Mouse (Mus musculus) macrophage (primary cell): ENCODE measurements around the gene Stk40. TPM values are rescaled to one million over a fixed set of nuclear protein-coding genes. Genes with fewer than 3 reads are reported as not detected.

Experiments
- H3K27ac ChIP-seq: fragments of 350-480 bp; formaldehyde crosslinking; 2 replicates; pipeline ENCODE4 v1.9.0; 2021
- H3K36me3 ChIP-seq: fragments of 350-480 bp; formaldehyde crosslinking; 2 replicates; pipeline ENCODE4 v1.9.0; 2021; ENCODE audit errors: inconsistent target
- H3K4me3 ChIP-seq: fragments of 350-480 bp; formaldehyde crosslinking; 2 replicates; pipeline ENCODE4 v1.9.0; 2021; ENCODE audit errors: inconsistent target
- H3K79me2 ChIP-seq: fragments of 350-480 bp; formaldehyde crosslinking; 2 replicates; pipeline ENCODE4 v1.9.0; 2021; ENCODE audit errors: inconsistent target
- WGBS: methylation state at CpG from one replicate; pipeline ENCODE4 v1.1.7; 2026; ENCODE audit warnings: inconsistent platforms; ENCODE audit not compliant: missing documents; 5-methylcytosine and 5-hydroxymethylcytosine counted together
- polyA plus RNA-seq: library from polyadenylated mRNA; stranded (reverse); fragments of 250-400 nt; gene quantifications from 3 replicates; pipeline ENCODE4 v1.2.4, GENCODE M21; 2018; ENCODE audit warnings: inconsistent platforms
- total RNA-seq, 78 experiments: library from RNA; depleted of rRNA; stranded (reverse); fragments of 250-400 nt; gene quantifications; 1 replicate in 9 of 78; 2 replicates in 24 of 78; 3 replicates in 43 of 78; 4 replicates in 2 of 78; pipeline ENCODE4 v1.2.4; 2018; ENCODE audit warnings: inconsistent platforms in 56 of 78

Stk40 gene
- 100 to 1,000 TPM in 16 of 26 experiments, 10 to 100 TPM in 10; 28.6 to 423 (median 113) TPM for total RNA-seq (2018; cell fraction: chromatin; rRNA removed)
- 100 to 1,000 TPM in 6 of 26 experiments, 10 to 100 TPM in 20; 25.5 to 234 (median 49.3) TPM for total RNA-seq (2018; cell fraction: cytosol; rRNA removed)
- total RNA-seq (2018; cell fraction: nucleus; rRNA removed) = 100 to 1,000 TPM in 14 of 26 experiments, 10 to 100 TPM in 12; 30.0 to 320 (median 112) TPM
- 16.8 to 26.2 TPM (median 19.5 TPM) in 3 replicates for polyA plus RNA-seq

DNA sequence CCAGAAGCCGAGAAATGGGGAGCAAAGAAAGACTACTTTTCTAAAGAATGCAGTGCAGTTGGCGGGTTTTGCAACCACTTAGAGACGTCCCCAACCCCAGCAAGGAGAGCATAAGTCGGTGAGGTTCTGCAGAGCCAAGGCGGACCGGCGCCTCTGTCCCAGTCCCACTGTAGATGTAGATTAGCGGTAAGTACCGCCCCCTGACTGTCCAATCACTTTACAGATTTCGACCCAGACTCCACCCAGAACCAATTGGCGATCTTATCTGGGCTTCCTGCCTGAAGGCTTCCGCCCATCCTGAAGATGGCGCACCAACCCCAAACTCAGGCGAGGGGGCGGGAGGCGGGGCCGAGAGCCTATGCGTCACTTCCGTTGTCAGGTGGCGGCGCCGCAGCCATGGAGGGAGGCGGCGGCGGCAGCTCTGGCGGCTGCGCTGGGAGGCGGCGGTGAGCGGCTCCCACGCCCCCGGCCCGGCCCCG lies at the start of gene Stk40:
Stk40 (plus strand) TSS at position 368 of the 479 bp plus-strand sequence.
- WGBS = under 1% methylated on average over 33 of the region's 34 CpGs
- peaks cover 2% of the 10 kb centered on the region; the same call in 1 of the 2 replicates for H3K36me3 ChIP-seq
- H3K79me2 ChIP-seq = peaks cover 78% of the 10 kb centered on the region
- peak within 1 kb of the TSS; percentile 78 for H3K4me3 ChIP-seq
- H3K27ac ChIP-seq = peak within 1 kb of the TSS; percentile 80

DNA sequence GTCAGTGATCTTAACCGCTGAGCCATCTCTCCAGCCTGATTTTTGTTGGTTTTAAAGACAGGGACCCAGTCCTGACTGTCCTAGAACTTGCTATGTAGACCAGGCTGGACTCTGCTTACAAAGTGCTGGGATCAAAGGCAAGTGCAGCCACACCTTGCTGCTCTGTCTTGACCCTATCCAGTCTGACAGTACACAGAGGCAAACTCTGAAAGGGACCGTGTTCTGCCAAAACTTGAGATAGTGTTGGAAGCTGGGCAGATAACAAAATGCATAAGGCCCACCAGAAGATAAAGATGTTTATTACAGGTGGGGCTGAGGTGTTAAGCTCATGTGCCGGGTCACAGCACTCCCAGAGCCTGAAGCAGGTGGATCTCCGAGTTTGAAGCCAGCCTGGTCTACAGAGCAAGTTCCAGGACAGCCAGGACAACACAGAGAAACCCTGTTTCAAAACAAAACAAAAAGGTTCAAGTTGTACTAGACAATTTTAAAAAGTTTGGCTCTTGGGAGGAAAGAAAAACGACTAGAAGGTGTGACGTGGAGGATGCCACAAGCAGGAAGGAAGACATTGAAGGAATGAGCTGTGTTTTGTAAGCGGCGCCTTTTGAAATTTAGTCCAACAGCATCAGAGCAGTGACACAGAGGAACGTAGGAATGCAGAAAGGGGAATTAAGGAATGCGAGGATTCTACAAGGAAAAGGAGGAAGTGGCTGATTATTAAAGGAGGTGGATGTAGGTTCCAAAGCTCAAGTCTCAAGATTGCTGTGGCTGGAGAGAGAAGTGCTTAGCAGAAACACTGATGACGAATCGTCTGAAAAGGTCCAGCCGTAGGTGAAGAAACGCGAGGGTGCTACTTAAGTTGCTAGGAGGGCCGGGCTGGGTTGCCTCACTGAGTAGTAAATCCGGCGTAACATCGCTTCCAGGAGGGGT lies 46.3 kb upstream of the Stk40 start:
- Histone ChIP-seq H3K36me3 (peaks cover 20% of the 10 kb centered on the region), H3K4me3 (peak overlapping the region; percentile 74), H3K79me2 (no peaks in the 10 kb centered on the region), H3K27ac (peak overlapping the region; percentile 30)
- WGBS = 13% methylated on average over 19 of the region's 19 CpGs

DNA sequence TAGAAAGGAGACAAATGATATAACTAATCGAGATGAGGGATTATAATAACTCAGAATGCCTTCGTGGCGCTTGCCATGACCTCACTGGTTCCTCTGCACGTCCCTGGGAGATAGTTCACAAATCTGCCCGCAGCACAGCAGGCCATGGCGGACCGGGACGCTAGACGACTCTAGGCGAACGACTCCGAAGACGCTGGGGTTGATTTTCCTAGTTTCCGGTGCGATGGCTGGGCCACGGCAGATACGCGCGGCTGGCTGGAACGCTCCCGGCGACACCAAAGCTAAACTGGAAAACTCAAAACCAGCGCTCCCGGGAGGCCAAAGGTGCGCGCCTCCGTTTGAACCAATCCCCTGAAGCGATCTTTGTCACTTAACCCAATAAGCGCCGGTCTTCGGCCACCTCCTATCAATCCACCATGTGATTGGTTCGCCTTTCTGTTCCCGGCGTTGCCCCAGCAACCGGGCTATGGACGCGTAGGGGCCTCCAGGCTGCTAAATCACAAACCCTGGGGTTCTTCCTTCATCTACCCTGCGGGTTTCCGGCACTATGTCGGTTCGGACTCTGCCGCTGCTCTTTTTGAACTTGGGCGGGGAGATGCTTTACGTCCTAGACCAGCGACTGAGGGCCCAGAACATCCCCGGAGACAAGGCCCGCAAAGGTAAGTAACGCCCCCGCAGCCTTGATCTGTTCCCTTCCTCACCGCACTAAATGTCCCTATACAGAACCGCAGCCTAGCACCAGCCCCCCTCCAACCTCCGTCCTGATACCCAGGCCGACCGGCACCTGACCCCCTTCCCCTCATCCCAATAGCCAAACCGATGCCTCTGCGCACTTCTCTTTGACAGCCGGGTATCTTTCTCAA lies 45.4 kb upstream of the Stk40 start, which contains the start of gene Oscp1:
Oscp1 (plus strand) TSS at position 432 of the 863 bp plus-strand sequence.
- 2% methylated on average over 54 of the region's 57 CpGs for WGBS
- Histone ChIP-seq H3K36me3 (peaks cover 19% of the 10 kb centered on the region), H3K4me3 (peak within 1 kb of the TSS; percentile 74), H3K27ac (peak within 1 kb of the TSS; percentile 30), H3K79me2 (no peaks in the 10 kb centered on the region)

DNA sequence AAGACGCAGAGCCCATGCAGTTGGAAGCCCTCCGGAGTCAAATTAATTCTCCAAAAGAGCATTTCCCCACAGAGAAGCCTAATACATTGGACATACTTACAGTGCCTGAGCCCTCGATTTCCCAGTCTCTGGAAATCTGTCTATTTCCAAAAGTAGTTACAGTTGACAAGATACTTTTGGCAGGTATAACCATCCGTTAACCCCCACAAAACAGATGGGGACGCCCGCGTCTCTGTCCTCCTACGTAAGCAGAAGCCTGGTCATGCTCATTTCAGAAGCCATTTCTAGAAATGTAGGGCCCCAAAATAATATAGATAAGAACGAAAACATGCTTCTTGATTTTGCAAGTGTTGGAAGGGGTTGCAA lies 44.8 kb upstream of the Stk40 start:
- H3K36me3 ChIP-seq = peaks cover 13% of the 10 kb centered on the region
- H3K4me3 ChIP-seq = peak overlapping the region; percentile 74
- H3K27ac ChIP-seq = no peak overlapping the region
- H3K79me2 ChIP-seq = no peaks in the 10 kb centered on the region
- 64% methylated on average over 9 of the region's 9 CpGs for WGBS

DNA sequence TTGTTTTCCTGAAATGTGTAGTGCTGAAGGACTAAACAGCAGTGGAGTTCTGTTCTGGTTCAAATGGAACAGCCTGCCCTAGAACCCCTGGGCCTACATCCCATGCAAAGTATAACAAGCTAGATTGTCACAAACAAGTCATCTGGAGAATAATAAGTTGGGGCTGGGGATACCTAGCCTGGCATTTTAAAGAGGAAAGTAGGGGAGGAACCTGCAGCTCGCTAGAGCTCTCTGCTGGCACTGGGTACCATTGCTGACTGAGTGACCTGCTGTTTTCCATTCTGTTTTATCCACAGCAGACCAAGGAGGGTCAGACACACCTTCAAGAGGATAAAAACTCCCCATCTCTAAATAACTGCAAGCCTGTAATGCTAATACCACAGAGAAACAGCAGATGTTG lies 40.9 kb upstream of the Stk40 start:
- no peaks in the 10 kb centered on the region for H3K36me3 ChIP-seq
- no peaks in the 10 kb centered on the region for H3K79me2 ChIP-seq
- H3K27ac ChIP-seq = no peak overlapping the region
- WGBS = 54% methylated on average over 1 of the region's 1 CpGs
- H3K4me3 ChIP-seq = no peak overlapping the region

DNA sequence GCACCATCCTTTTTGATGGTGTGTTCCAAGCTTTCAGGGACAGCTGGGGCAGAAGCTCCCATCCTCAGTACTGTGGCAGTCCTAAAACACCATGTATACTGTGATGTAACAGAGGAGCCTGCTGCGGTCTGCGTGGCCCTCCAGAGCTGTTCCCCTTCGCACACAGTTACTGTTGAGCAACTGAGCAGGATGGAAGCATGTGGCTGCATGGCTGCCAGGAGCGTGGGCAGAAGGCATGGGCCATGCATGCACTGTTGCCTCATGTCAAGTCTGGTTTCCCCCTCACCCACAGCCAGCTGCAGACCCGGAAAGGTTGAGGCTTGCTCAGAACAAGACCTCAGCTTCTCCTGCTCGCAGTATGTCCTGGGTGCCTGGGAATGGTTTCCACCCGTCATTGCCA lies 38.5 kb upstream of the Stk40 start:
- Histone ChIP-seq H3K36me3 (no peaks in the 10 kb centered on the region), H3K27ac (no peak overlapping the region), H3K79me2 (no peaks in the 10 kb centered on the region), H3K4me3 (no peak overlapping the region)
- 46% methylated on average over 7 of the region's 7 CpGs for WGBS

DNA sequence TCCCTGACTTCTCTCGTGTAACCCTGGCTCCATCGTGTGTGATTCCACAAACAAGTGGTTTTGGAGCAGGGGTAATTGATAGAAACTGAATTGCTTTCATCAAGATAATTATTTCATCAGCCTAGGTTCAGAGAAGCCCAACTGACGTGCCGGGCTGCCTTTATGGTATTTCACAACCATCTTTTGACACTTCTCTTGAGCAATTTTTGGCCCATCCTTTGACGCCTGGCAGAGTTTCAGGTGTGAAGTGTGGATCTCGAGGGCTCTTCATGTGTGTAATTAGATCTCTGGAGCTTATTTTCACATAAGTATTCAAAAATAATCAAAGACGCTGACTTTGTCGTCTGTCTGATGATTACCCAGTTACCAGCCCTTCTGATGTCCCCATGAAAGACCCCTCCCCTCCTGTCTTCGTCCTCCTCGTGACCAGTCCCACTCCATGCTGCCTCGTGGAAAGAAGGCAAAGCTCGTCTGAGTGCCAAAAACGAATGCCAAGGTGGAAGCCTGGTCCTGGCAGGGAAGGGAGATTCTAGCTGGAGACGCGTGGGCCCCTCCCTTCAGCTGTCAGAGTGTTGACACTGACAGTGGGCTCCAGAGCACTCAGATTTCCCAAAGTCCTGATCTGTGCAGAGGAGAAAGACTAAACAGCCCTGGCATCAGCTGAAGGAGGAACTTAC lies 36.2 kb upstream of the Stk40 start:
- H3K36me3 ChIP-seq = no peaks in the 10 kb centered on the region
- no peak overlapping the region for H3K27ac ChIP-seq
- 68% methylated on average over 15 of the region's 15 CpGs for WGBS

DNA sequence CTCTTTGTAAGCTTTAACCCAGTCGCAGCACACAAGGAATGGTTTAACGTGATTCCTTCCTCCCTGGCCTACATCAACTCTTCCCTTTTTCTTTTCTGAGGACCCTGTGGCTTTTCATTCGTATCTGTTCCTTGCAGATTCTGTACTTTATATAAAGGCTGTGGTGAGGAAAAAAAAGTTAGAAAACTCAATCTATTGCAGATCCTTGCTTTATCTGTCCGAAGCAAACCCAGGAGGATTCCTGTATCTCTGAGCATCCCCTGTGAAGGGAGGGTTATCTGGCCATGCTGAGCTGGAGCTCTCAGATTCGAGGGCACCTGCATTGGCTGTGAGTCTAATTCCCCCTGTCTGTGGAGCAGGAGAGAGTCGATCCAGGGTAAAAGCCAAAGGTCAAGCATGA lies 34.9 kb upstream of the Stk40 start:
- WGBS = 77% methylated on average over 6 of the region's 6 CpGs
- H3K79me2 ChIP-seq = no peaks in the 10 kb centered on the region
- no peak overlapping the region for H3K27ac ChIP-seq
- no peak overlapping the region for H3K4me3 ChIP-seq
- H3K36me3 ChIP-seq = no peaks in the 10 kb centered on the region

More for the DNA sequence above, 36.2 kb upstream of the Stk40 start:
- H3K79me2 ChIP-seq = no peaks in the 10 kb centered on the region
- no peak overlapping the region for H3K4me3 ChIP-seq

DNA sequence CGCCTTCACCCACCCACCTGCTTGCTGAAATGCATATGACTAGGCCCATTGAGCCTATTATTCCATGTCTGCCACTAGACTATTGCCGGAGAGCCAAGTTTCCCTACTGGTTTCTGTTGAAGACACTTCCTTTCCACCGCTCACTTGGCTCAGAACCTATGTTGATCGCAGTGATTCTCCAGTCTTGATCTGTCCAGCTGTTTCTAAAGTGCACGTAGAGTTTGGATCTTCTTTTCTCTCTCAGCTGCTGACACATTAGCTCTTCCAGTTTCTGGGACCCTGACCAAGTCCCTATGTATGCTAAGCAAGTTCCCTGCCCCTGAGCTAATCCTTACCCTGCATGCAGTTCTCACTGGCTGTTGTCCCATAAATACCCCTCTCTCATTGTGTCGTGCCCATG lies 25.9 kb upstream of the Stk40 start:
- Histone ChIP-seq H3K36me3 (no peaks in the 10 kb centered on the region), H3K4me3 (no peak overlapping the region), H3K79me2 (no peaks in the 10 kb centered on the region), H3K27ac (no peak overlapping the region)
- WGBS = 91% methylated on average over 6 of the region's 6 CpGs

DNA sequence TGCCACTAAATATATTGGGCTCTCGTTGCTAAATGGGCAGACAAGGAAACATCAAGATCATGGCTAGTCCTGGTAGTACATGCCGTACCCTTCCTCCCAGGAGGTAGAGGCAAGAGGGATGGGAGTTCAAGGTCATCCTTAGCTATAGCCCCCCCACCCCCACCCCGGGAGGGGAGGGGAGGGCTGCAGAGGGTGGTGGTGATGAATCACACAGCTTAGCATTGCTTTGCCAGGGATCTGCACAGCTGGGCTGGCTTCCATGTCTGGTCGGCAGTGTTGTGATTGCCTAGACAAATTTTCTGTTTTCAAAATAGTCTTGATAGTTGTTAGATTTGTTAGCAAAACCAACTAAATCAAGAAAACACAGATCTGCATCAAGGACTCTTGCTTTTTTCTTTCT lies 24.5 kb upstream of the Stk40 start:
- H3K4me3 ChIP-seq = no peak overlapping the region
- no peak overlapping the region for H3K27ac ChIP-seq
- 88% methylated on average over 4 of the region's 4 CpGs for WGBS
- no peaks in the 10 kb centered on the region for H3K36me3 ChIP-seq
- no peaks in the 10 kb centered on the region for H3K79me2 ChIP-seq

DNA sequence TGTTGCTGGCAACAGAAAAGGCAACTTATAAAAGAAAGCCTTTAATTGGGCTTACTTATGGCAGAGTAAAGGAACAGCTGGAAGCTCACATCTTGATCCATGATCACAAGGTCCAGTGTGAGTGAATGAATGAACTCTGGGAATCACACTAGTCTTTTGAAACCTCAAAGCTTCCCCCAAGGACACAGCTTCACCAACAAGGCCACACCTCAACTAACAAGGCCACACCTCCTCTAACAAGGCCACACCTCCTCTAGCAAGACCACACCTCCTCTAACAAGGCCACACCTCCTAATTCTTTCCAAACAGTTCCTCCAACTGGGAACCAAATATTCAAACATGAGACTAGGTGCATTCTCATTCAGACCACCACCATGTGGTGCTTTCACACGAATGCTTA lies 22.2 kb upstream of the Stk40 start:
- 87% methylated on average over 1 of the region's 1 CpGs for WGBS
- H3K36me3 ChIP-seq = no peaks in the 10 kb centered on the region
- no peaks in the 10 kb centered on the region for H3K79me2 ChIP-seq
- H3K4me3 ChIP-seq = no peak overlapping the region
- no peak overlapping the region for H3K27ac ChIP-seq

DNA sequence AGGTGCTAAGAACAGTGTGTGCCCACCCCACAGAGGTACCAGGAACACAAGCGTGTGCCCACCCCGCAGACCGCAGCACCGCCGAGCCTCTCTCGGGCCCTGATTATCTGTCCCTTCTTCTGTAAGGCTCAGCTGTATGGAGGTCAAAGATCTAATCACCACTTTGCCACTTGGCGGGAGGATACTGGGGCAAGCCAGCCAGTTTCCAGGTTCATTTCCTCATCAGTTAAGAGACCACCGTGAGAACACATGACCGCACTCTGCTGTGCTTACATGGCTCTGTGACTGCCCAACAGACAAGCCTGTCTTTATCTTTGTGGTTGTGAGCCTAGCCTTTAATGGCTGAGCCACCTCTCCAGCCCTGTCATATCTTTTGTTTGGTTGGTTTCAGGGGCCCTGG lies 20.7 kb upstream of the Stk40 start:
- 90% methylated on average over 8 of the region's 9 CpGs for WGBS

DNA sequence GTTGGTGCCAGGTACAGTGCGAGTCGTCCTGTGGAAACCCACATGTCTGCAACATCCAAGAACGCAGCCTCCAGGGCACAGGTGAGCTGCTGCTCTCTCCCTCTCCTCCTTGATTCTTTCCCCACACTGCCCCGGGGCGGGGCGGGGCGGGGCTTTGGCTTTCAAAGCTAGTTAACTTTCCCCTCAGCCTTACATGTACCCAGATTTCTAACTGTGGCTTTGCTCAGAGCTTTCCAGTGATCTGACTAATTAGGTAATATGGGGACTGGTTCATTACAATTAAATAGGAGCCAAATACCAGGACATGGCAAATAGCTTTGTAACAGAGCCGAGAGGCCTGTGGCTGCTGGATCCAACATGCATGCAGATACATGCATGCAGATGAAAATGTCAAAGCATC lies 19.4 kb upstream of the Stk40 start:
- 82% methylated on average over 8 of the region's 8 CpGs for WGBS
- H3K27ac ChIP-seq = no peak overlapping the region
- H3K4me3 ChIP-seq = no peak overlapping the region
- no peaks in the 10 kb centered on the region for H3K79me2 ChIP-seq
- no peaks in the 10 kb centered on the region for H3K36me3 ChIP-seq

More for the DNA sequence above, 20.7 kb upstream of the Stk40 start:
- H3K79me2 ChIP-seq = no peaks in the 10 kb centered on the region
- no peak overlapping the region for H3K27ac ChIP-seq
- no peaks in the 10 kb centered on the region for H3K36me3 ChIP-seq
- H3K4me3 ChIP-seq = no peak overlapping the region
